Mouse (Mus musculus) lung, postnatal 0 days (tissue): ENCODE results near the gene Fstl4.

ENCODE experiments used
- CTCF ChIP-seq: IDR thresholded peaks from 2 replicates; pipeline ENCODE4 v1.5.1; 2016; ENCODE audit warnings: antibody characterized with exemption, mild to moderate bottlenecking
- EP300 ChIP-seq: IDR thresholded peaks from 2 replicates; pipeline ENCODE4 v1.6.1; 2016; ENCODE audit warnings: antibody characterized with exemption, mild to moderate bottlenecking, control low read depth

DNA sequence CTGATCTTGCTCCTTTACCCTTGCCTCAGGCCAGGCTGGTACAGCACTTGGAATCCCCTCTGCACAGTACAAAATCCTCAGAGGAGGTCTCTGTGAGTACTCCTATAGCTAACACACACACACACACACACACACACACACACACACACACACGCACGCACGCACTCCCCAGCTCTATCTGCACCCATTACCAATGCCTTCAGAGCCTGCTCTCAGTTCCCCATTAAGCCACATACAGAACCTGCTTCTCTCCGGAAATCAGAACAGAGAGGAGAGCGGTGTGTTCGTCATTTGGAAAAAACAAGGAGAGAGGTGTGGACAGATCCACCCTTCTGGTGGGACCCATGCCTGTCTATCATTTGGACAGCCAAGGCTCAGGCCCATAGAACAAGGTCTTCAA lies 333.4 kb downstream of the Fstl4 start:
- no peak for TF ChIP-seq CTCF
- TF ChIP-seq EP300, result no peak
